Mouse (Mus musculus) heart, postnatal 0 days (tissue): ENCODE measurements around the gene Dek.

Experiments
- CTCF ChIP-seq: IDR thresholded peaks from 2 replicates; pipeline ENCODE4 v1.5.1; 2016; ENCODE audit warnings: antibody characterized with exemption, control low read depth, low read depth
- EP300 ChIP-seq: IDR thresholded peaks from 2 replicates; pipeline ENCODE4 v1.6.1; 2016; ENCODE audit warnings: antibody characterized with exemption, low read depth

DNA sequence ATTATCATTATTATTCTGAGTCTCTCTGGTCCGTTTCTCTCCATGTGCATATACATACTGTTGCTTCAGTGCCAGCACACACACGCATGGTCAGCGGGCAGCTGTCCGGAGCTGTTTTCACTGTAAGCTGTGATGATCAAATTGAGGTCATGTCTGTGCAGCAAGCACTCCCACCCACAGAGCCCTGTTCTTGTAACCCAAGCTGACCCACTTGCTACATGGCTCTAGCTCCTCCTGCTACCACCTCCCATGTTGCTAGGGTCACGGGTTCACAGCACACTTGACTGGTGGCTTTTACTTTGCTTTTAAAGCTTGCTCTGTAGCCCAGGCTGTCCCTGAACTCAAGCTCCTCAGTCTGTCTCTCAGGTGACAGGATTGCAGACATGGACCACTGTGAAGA is 33.5 kb downstream of the Dek start:
- TF ChIP-seq CTCF (no peak), EP300 (no peak)
